Mouse (Mus musculus): Measurements from ENCODE around the gene Ap5z1.

DNA sequence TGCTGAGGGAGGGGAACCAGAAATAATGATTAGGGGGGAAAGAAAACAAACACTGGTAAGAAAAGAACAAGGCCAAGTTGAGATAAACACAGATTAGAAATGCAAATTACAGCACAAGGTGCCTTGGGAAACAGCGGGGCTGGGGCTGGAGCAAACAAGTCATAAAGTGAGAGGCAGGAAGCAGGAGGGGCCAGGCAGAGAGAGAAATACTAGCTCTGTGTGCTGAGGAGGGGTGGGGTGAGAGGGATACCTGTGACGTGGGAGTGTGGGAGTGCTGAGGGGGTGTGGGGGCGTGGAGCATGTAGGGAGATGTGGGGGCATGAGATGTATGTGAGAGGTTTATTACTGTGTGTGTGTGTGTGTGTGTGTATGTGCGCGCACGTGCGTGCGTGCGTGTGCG, 37.2 kb downstream of the Ap5z1 start:
- TF ChIP-seq CTCF (IDR thresholded peaks at IDR 0.05; ENCODE audit: insufficient read depth, low read length) (no peak), POLR2A (IDR thresholded peaks at IDR 0.05; ENCODE audit: borderline replicate concordance, extremely low read depth, low read depth, low read length) (no peak)

All from lung, adult 2 months (tissue).